Mouse (Mus musculus): ENCODE data around the gene Rps16.

- TF ChIP-seq USF1 (IDR thresholded peaks at IDR 0.05; ENCODE audit: low read depth), result no peak
- no peak for TF ChIP-seq CTCF (IDR thresholded peaks at IDR 0.05; ENCODE audit: control insufficient read depth, insufficient read depth, insufficient read length)
- TF ChIP-seq MYOG (IDR thresholded peaks at IDR 0.05; ENCODE audit: control insufficient read depth, extremely low read depth, insufficient read length), result no peak
- TF ChIP-seq FOSL1 (IDR thresholded peaks at IDR 0.05; ENCODE audit: insufficient read depth, low read length, poor library complexity, severe bottlenecking), result no peak
- no peak for TF ChIP-seq MAX (IDR thresholded peaks at IDR 0.05)
Measured at GRCm38 (mm10) chr7:28377190-28378065, 27.0 kb downstream of the Rps16 start.
